Mouse (Mus musculus) CH12.LX (cell line): ENCODE data around the gene Zscan25.

Experiments used
- CHD2 ChIP-seq: IDR thresholded peaks from 2 replicates; pipeline ENCODE4 v1.6.1; 2011; ENCODE audit warnings: low read length, improper control_type of control experiment
- CTCF ChIP-seq, 2 experiments: IDR thresholded peaks in 1 of 2; conservative IDR thresholded peaks in 1 of 2; 2 replicates each; pipeline ENCODE4 v1.5.1; 2011 to 2012; ENCODE audit warnings: low read depth in 2 of 2, low read length in 2 of 2, improper control_type of control experiment in 1 of 2, inconsistent platforms in 1 of 2, mild to moderate bottlenecking in 1 of 2, moderate library complexity in 1 of 2
- EP300 ChIP-seq: IDR thresholded peaks from 2 replicates; pipeline ENCODE4 v1.6.1; 2011; ENCODE audit warnings: low read length, improper control_type of control experiment
- HCFC1 ChIP-seq: IDR thresholded peaks from 2 replicates; pipeline ENCODE4 v1.6.1; 2012; ENCODE audit warnings: low read depth, mild to moderate bottlenecking, inconsistent platforms, low read length, improper control_type of control experiment
- MAFK ChIP-seq: IDR thresholded peaks from 2 replicates; pipeline ENCODE4 v1.6.1; 2011; ENCODE audit warnings: low read length, improper control_type of control experiment; ENCODE audit not compliant: insufficient replicate concordance
- MAX ChIP-seq: IDR thresholded peaks from 2 replicates; pipeline ENCODE4 v1.6.1; 2011; ENCODE audit warnings: low read length, improper control_type of control experiment
- MYC ChIP-seq: IDR thresholded peaks from 2 replicates; pipeline ENCODE4 v1.6.1; 2011; ENCODE audit warnings: low read depth, mild to moderate bottlenecking, improper control_type of control experiment, low read length
- NELFE ChIP-seq: IDR thresholded peaks from 2 replicates; pipeline ENCODE4 v1.6.1; 2011; ENCODE audit warnings: low read depth, low read length, improper control_type of control experiment
- PAX5 ChIP-seq: IDR thresholded peaks from 2 replicates; pipeline ENCODE4 v1.6.1; 2012; ENCODE audit warnings: low read length, inconsistent platforms, mixed read lengths
- POLR2A ChIP-seq: IDR thresholded peaks from 2 replicates; pipeline ENCODE4 v1.6.1; 2011; ENCODE audit warnings: low read depth, mild to moderate bottlenecking, improper control_type of control experiment, low read length
- RCOR1 ChIP-seq: conservative IDR thresholded peaks from 2 replicates; pipeline ENCODE4 v1.6.1; 2012; ENCODE audit warnings: low read depth, mild to moderate bottlenecking, inconsistent platforms, low read length, improper control_type of control experiment
- ZC3H11A ChIP-seq: IDR thresholded peaks from 2 replicates; pipeline ENCODE4 v1.6.1; 2012; ENCODE audit warnings: low read depth, mild to moderate bottlenecking, inconsistent platforms, low read length, improper control_type of control experiment
- ZNF384 ChIP-seq: IDR thresholded peaks from 2 replicates; pipeline ENCODE4 v1.6.1; 2012; ENCODE audit warnings: low read depth, low read length, improper control_type of control experiment, inconsistent platforms

DNA sequence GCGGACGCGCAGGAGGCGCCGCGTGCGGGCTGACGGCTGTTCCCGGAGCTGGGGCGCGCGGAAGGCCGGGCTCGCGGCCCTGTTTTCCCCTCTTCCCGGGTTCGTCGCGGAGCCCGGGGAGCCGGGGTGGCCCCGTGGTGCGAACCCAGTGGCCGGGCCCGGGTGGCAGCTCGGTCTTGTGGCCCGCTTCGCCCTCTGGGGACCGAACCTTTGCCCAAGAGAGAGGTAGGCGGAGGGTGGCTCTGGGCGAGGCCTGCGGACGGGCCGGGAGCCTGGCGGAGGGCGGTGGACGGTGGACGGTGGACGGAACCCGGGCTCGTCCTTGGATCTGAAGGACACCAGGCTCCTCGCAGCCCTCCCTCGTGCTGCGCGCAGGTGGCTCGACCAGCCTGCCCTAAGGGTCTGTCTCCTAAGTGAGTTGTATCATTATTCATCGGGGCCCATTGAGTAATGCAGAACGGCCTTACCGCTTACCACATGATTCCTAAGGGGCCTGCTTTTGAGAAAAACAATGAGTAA is 48.3 kb upstream of the Zscan25 start:
- TF ChIP-seq MYC (no peak), ZC3H11A (no peak), MAFK (no peak), MAX (no peak; the same call in 1 of the 2 replicates), NELFE (no peak), ZNF384 (no peak), PAX5 (no peak), POLR2A (no peak), EP300 (no peak), CHD2 (no peak), CTCF (conservative IDR thresholded peaks at IDR 0.05 in 1 of 2, IDR thresholded peaks at IDR 0.05 in 1 of 2; ENCODE audit: low read depth in 2 of 2, low read length in 2 of 2) (no peak), HCFC1 (no peak), RCOR1 (no peak)
